Mouse (Mus musculus) MEL (cell line): ENCODE measurements around the gene Arhgap29. TPM values are rescaled to one million over a fixed set of nuclear protein-coding genes. Genes with fewer than 3 reads are reported as not detected.

Experiments
- DNase-seq: peaks from one replicate; pipeline ENCODE4 v3.0.0; 2011; ENCODE audit warnings: low read depth, low spot score
- H3K27ac ChIP-seq: 2 replicates; pipeline ENCODE4 v1.5.1; 2012; ENCODE audit warnings: low read depth, mild to moderate bottlenecking, control low read depth, low read length, moderate library complexity; ENCODE audit not compliant: control insufficient read depth
- H3K27me3 ChIP-seq, 2 experiments: fragments of 150-350 bp in 1 of 2; sonication (generic) in 1 of 2; 2 replicates each; pipeline ENCODE4 v1.6.1; 2012; ENCODE audit warnings: low read length in 2 of 2, mild to moderate bottlenecking in 2 of 2, improper control_type of control experiment in 1 of 2, moderate library complexity in 1 of 2; ENCODE audit not compliant: insufficient read depth in 2 of 2, control insufficient read depth in 1 of 2
- H3K36me3 ChIP-seq, 2 experiments: 2 replicates each; pipeline ENCODE4 v1.6.1; 2012 to 2014; ENCODE audit warnings: low read length in 2 of 2, improper control_type of control experiment in 1 of 2, inconsistent platforms in 1 of 2, mild to moderate bottlenecking in 1 of 2; ENCODE audit not compliant: insufficient read depth in 2 of 2, control insufficient read depth in 1 of 2
- H3K4me1 ChIP-seq, 2 experiments: fragments of 150-350 bp in 1 of 2; sonication (generic) in 1 of 2; 2 replicates each; pipeline ENCODE4 v1.6.1; 2012; ENCODE audit warnings: low read length in 2 of 2, improper control_type of control experiment in 1 of 2, mild to moderate bottlenecking in 1 of 2; ENCODE audit not compliant: insufficient read depth in 2 of 2, control insufficient read depth in 1 of 2
- H3K4me3 ChIP-seq, 2 experiments: fragments of 150-350 bp in 1 of 2; sonication (generic) in 1 of 2; 2 replicates each; pipeline ENCODE4 v1.5.1; 2012; ENCODE audit warnings: low read depth in 2 of 2, low read length in 2 of 2, mild to moderate bottlenecking in 2 of 2, moderate library complexity in 2 of 2, control low read depth in 1 of 2, improper control_type of control experiment in 1 of 2; ENCODE audit not compliant: control insufficient read depth in 1 of 2, insufficient read depth in 1 of 2
- H3K79me2 ChIP-seq: 2 replicates; pipeline ENCODE4 v1.6.1; 2012; ENCODE audit warnings: mild to moderate bottlenecking, low read length, moderate library complexity; ENCODE audit not compliant: control insufficient read depth, poor library complexity, insufficient read depth
- H3K9ac ChIP-seq: 2 replicates; pipeline ENCODE4 v1.6.1; 2012; ENCODE audit warnings: low read depth, mild to moderate bottlenecking, control low read depth, low read length, moderate library complexity; ENCODE audit not compliant: control insufficient read depth, poor library complexity, severe bottlenecking
- H3K9me3 ChIP-seq: fragments of 150-350 bp; sonication (generic); replicated peaks from 2 replicates; pipeline ENCODE4 v1.6.1; 2012; ENCODE audit warnings: mild to moderate bottlenecking, low read length, improper control_type of control experiment, moderate library complexity; ENCODE audit not compliant: insufficient read depth
- BHLHE40 ChIP-seq: IDR thresholded peaks from 2 replicates; pipeline ENCODE4 v1.6.1; 2012; ENCODE audit warnings: low read depth, mild to moderate bottlenecking, inconsistent platforms, low read length, improper control_type of control experiment, borderline replicate concordance
- CTCF ChIP-seq, 3 experiments: IDR thresholded peaks in 2 of 3; conservative IDR thresholded peaks in 1 of 3; 2 replicates each; pipeline ENCODE4 v1.5.1; 2011 to 2012; ENCODE audit warnings: low read length in 3 of 3, low read depth in 2 of 3, mild to moderate bottlenecking in 2 of 3, improper control_type of control experiment in 1 of 3, inconsistent platforms in 1 of 3, mixed read lengths in 1 of 3, moderate library complexity in 1 of 3; ENCODE audit not compliant: control insufficient read depth in 1 of 3, insufficient read depth in 1 of 3, poor library complexity in 1 of 3, severe bottlenecking in 1 of 3
- ETS1 ChIP-seq: IDR thresholded peaks from 2 replicates; pipeline ENCODE4 v1.6.1; 2012; ENCODE audit warnings: low read depth, mild to moderate bottlenecking, inconsistent platforms, low read length, improper control_type of control experiment, moderate library complexity
- JUND ChIP-seq: IDR thresholded peaks from 2 replicates; pipeline ENCODE4 v1.6.1; 2011; ENCODE audit warnings: low read depth, mild to moderate bottlenecking, improper control_type of control experiment, low read length
- MAX ChIP-seq: IDR thresholded peaks from 2 replicates; pipeline ENCODE4 v1.6.1; 2011; ENCODE audit warnings: low read length, improper control_type of control experiment
- MYB ChIP-seq: IDR thresholded peaks from 2 replicates; pipeline ENCODE4 v1.6.1; 2011; ENCODE audit warnings: mild to moderate bottlenecking, low read depth, low read length, improper control_type of control experiment
- NELFE ChIP-seq: IDR thresholded peaks from 2 replicates; pipeline ENCODE4 v1.6.1; 2011; ENCODE audit warnings: low read depth, low read length, improper control_type of control experiment
- RAD21 ChIP-seq: IDR thresholded peaks from 2 replicates; pipeline ENCODE4 v1.6.1; 2011; ENCODE audit warnings: mild to moderate bottlenecking, low read depth, low read length, improper control_type of control experiment
- SIN3A ChIP-seq: IDR thresholded peaks from 2 replicates; pipeline ENCODE4 v1.6.1; 2012; ENCODE audit warnings: low read length, improper control_type of control experiment, inconsistent platforms
- SMC3 ChIP-seq: IDR thresholded peaks from 2 replicates; pipeline ENCODE4 v1.6.1; 2011; ENCODE audit warnings: low read depth, low read length, improper control_type of control experiment
- TBP ChIP-seq: IDR thresholded peaks from 2 replicates; pipeline ENCODE4 v1.8.0; 2011; ENCODE audit warnings: low read depth, low read length, improper control_type of control experiment
- TCF12 ChIP-seq: IDR thresholded peaks from 2 replicates; pipeline ENCODE4 v1.6.1; 2014; ENCODE audit warnings: low read depth, mild to moderate bottlenecking, inconsistent platforms, low read length, improper control_type of control experiment, moderate library complexity
- UBTF ChIP-seq: IDR thresholded peaks from 2 replicates; pipeline ENCODE4 v1.6.1; 2012; ENCODE audit warnings: low read depth, mild to moderate bottlenecking, inconsistent platforms, low read length, improper control_type of control experiment, moderate library complexity, borderline replicate concordance; ENCODE audit not compliant: insufficient read depth
- USF2 ChIP-seq, 2 experiments: IDR thresholded peaks; 2 replicates each; pipeline ENCODE4 v1.6.1; 2011 to 2012; ENCODE audit warnings: improper control_type of control experiment in 2 of 2, low read length in 2 of 2, borderline replicate concordance in 1 of 2, inconsistent platforms in 1 of 2, low read depth in 1 of 2, mild to moderate bottlenecking in 1 of 2; ENCODE audit not compliant: insufficient read depth in 1 of 2
- ZC3H11A ChIP-seq: IDR thresholded peaks from 2 replicates; pipeline ENCODE4 v1.6.1; 2012; ENCODE audit warnings: low read depth, mild to moderate bottlenecking, inconsistent platforms, low read length, improper control_type of control experiment
- ZKSCAN1 ChIP-seq: IDR thresholded peaks from 2 replicates; pipeline ENCODE4 v1.6.1; 2012; ENCODE audit warnings: low read depth, mild to moderate bottlenecking, inconsistent platforms, low read length, improper control_type of control experiment, moderate library complexity
- ZMIZ1 ChIP-seq: IDR thresholded peaks from 2 replicates; pipeline ENCODE4 v1.6.1; 2012; ENCODE audit warnings: low read depth, mild to moderate bottlenecking, inconsistent platforms, low read length, improper control_type of control experiment, moderate library complexity
- polyA plus RNA-seq, 2 experiments: library from polyadenylated mRNA; stranded (reverse) in 1 of 2; unstranded in 1 of 2; fragments of >175 nt in 1 of 2; fragments of >200 nt in 1 of 2; gene quantifications; 2 replicates each; pipeline versions ENCODE4 v1.2.1 to v1.2.4; 2012; ENCODE audit warnings: low replicate concordance in 2 of 2, low read depth in 1 of 2; ENCODE audit not compliant: insufficient read length in 2 of 2, insufficient read depth in 1 of 2, missing spikeins in 1 of 2
- total RNA-seq: library from RNA; depleted of rRNA; stranded (reverse); fragments of 300-350 nt; gene quantifications from 2 replicates; pipeline ENCODE4 v1.2.3, GENCODE M21; 2012

The Arhgap29 gene
- total and polyA plus RNA-seq, 3 experiments = 0.19 to 0.23 TPM; not detected in 1

- no peak for DNase-seq
Measured at GRCm38 (mm10) chr3:122010292-122010691, 58.0 kb downstream of the Arhgap29 start.

GRCm38 (mm10) chr3:122012464-122012863, 60.1 kb downstream of the Arhgap29 start:
- H3K4me1 ChIP-seq = no peaks in the 10 kb centered on the region
- TF ChIP-seq UBTF (no peak), RAD21 (no peak), SMC3 (no peak), SIN3A (no peak), USF2 (IDR thresholded peaks at IDR 0.05; ENCODE audit: borderline replicate concordance in 1 of 2, insufficient read depth in 1 of 2, low read depth in 1 of 2, low read length in 2 of 2) (no peak), MAX (no peak), NELFE (no peak), BHLHE40 (no peak), TCF12 (no peak), JUND (no peak), CTCF (IDR thresholded peaks at IDR 0.05 in 2 of 3, conservative IDR thresholded peaks at IDR 0.05 in 1 of 3; ENCODE audit: control insufficient read depth in 1 of 3, insufficient read depth in 1 of 3, low read depth in 2 of 3, low read length in 3 of 3, poor library complexity in 1 of 3, severe bottlenecking in 1 of 3) (no peak), TBP (no peak), ZC3H11A (no peak), MYB (no peak)
- TF ChIP-seq, all 39 proteins: peak for 0
- H3K79me2 ChIP-seq = no peaks in the 10 kb centered on the region
- H3K9me3 ChIP-seq = no peaks in the 10 kb centered on the region
- no peak overlapping the region for H3K9ac ChIP-seq
- H3K36me3 ChIP-seq = no peaks in the 10 kb centered on the region
- no peak overlapping the region for H3K4me3 ChIP-seq
- no peaks in the 10 kb centered on the region for H3K27me3 ChIP-seq
- H3K27ac ChIP-seq = no peak overlapping the region
- no peak for DNase-seq

More at GRCm38 (mm10) chr3:122010292-122010691, 58.0 kb downstream of the Arhgap29 start:
- Histone ChIP-seq H3K36me3 (no peaks in the 10 kb centered on the region), H3K27ac (no peak overlapping the region), H3K79me2 (no peaks in the 10 kb centered on the region), H3K4me1 (no peaks in the 10 kb centered on the region), H3K9ac (no peak overlapping the region), H3K27me3 (no peaks in the 10 kb centered on the region)
- no peak for TF ChIP-seq BHLHE40
- TF ChIP-seq JUND = no peak
- no peak for TF ChIP-seq SMC3
- TF ChIP-seq RAD21 = no peak
- no peak for TF ChIP-seq ETS1
- no peak for TF ChIP-seq ZMIZ1
- no peak for TF ChIP-seq ZKSCAN1
- TF ChIP-seq, all 39 proteins: peak for 0
- no peaks in the 10 kb centered on the region for H3K9me3 ChIP-seq
- H3K4me3 ChIP-seq = no peak overlapping the region
